20 mouse cellular contexts compared by ENCODE assay signal in genomic region chr6:72136543-72136942, GRCm38 (mm10). TPM values are rescaled to one million over a fixed set of nuclear protein-coding genes. Genes with fewer than 3 reads are reported as not detected.
A peak's percentile ranks its signal among the peaks of the same experiment; 100 is the strongest.
DNase-seq lines count a peak whose midpoint lies in the region; ATAC-seq and TF ChIP-seq lines count a peak whose summit lies in the region.
"Had no signal": no experiment of that assay in that cellular context is flagged by ENCODE, and none has a peak within 500 bp of the region (broad histone marks: within the 10 kb centered on the region; RNA-seq: fewer than 3 reads in every experiment).

No protein-coding gene starts in this region.

- H3K79me2 ChIP-seq in myocyte (ENCODE audit: control insufficient read depth, insufficient read depth): no peaks in the 10 kb centered on the region

- H3ac ChIP-seq in myocyte (ENCODE audit: control insufficient read depth, insufficient read length): no peak overlapping the region

- no peaks in the 10 kb centered on the region for H3K27me3 ChIP-seq in limb, embryonic 12.5 days
- H3K27me3 ChIP-seq in limb, embryonic 10.5 days (ENCODE audit: low read depth, poor library complexity, severe bottlenecking): no peaks in the 10 kb centered on the region
- no peaks in the 10 kb centered on the region for H3K27me3 ChIP-seq in embryonic facial prominence, embryonic 14.5 days (replicated peaks; ENCODE audit: control insufficient read depth, insufficient read depth, low read length)
- no peaks in the 10 kb centered on the region for H3K27me3 ChIP-seq in myocyte (ENCODE audit: control insufficient read depth, insufficient read depth, insufficient read length)
- H3K27me3 ChIP-seq: CH12.LX; embryonic facial prominence, embryonic 13.5 days; hindbrain, embryonic 13.5 days had no signal

- peaks cover 27% of the 10 kb centered on the region for H3K36me3 ChIP-seq in limb, embryonic 12.5 days
- peaks cover 38% of the 10 kb centered on the region for H3K36me3 ChIP-seq in limb, embryonic 10.5 days
- peaks cover 11% of the 10 kb centered on the region for H3K36me3 ChIP-seq in embryonic facial prominence, embryonic 14.5 days (ENCODE audit: control insufficient read depth, insufficient read depth, low read length)
- H3K36me3 ChIP-seq in myocyte (ENCODE audit: control insufficient read depth, insufficient read depth): peaks cover 17% of the 10 kb centered on the region

- DNase-seq in limb, embryonic 10.5 days (ENCODE audit: low spot score): no peak
- DNase-seq in Muller cell, postnatal 12 days (ENCODE audit: inconsistent ontology term): peak; percentile 66
- no peak for DNase-seq in embryonic facial prominence, embryonic 14.5 days (ENCODE audit: low spot score)
- no peak for DNase-seq in urinary bladder, adult 2 months (ENCODE audit: low spot score)
- DNase-seq: adrenal gland, postnatal 10 days; cerebellum, adult 11 months; cerebellum, adult 8-10 months; cerebellum, postnatal 14 days; embryo, embryonic 11 days; heart, adult 18-20 months; heart, postnatal 10 days had no signal

- 70% methylated on average over 10 of the region's 10 CpGs for WGBS in limb, embryonic 12.5 days
- WGBS in limb, embryonic 10.5 days: 80% methylated on average over 10 of the region's 10 CpGs
- 76% methylated on average over 10 of the region's 10 CpGs for WGBS in embryonic facial prominence, embryonic 14.5 days

- no peak for TF ChIP-seq POLR2A in myocyte (IDR thresholded peaks at IDR 0.05; ENCODE audit: insufficient read length, low read depth)

- H3K4me1 ChIP-seq in limb, embryonic 12.5 days (replicated peaks): peaks cover 33% of the 10 kb centered on the region
- peaks cover 24% of the 10 kb centered on the region for H3K4me1 ChIP-seq in limb, embryonic 10.5 days
- 0 out of 2 replicates have a peak, but pooled peaks cover 4% of the 10 kb centered on the region for H3K4me1 ChIP-seq in embryonic facial prominence, embryonic 14.5 days (ENCODE audit: control insufficient read depth, insufficient read depth, low read length)
- H3K4me1 ChIP-seq: hindbrain, embryonic 13.5 days had no signal

- no peak overlapping the region for H3K4me3 ChIP-seq in limb, embryonic 12.5 days (replicated peaks)
- H3K4me3 ChIP-seq in limb, embryonic 10.5 days: no peak overlapping the region
- no peak overlapping the region for H3K4me3 ChIP-seq in embryonic facial prominence, embryonic 14.5 days (ENCODE audit: low read depth, low read length)
- H3K4me3 ChIP-seq in myocyte: no peak overlapping the region
- H3K4me3 ChIP-seq: embryonic facial prominence, embryonic 13.5 days; heart, embryonic 10.5 days; hindbrain, embryonic 13.5 days had no signal

- no peaks in the 10 kb centered on the region for H3K9me3 ChIP-seq in limb, embryonic 12.5 days
- H3K9me3 ChIP-seq in limb, embryonic 10.5 days (replicated peaks): no peaks in the 10 kb centered on the region
- no peaks in the 10 kb centered on the region for H3K9me3 ChIP-seq in embryonic facial prominence, embryonic 14.5 days (ENCODE audit: control insufficient read depth, low read length)
- H3K9me3 ChIP-seq: embryonic facial prominence, embryonic 13.5 days; heart, embryonic 10.5 days; hindbrain, embryonic 13.5 days had no signal

- 0 out of 2 replicates have a peak, but pooled peaks have one; percentile 33 for ATAC-seq in limb, embryonic 12.5 days (ENCODE audit: insufficient number of reproducible peaks, insufficient read depth, low FRiP score, low TSS enrichment, low read depth)
- ATAC-seq in embryonic facial prominence, embryonic 14.5 days (ENCODE audit: low read depth): 0 out of 2 replicates have a peak, but pooled peaks have one; percentile 34
- no peak for ATAC-seq in monocyte, adult 5-6 weeks (replicated peaks; ENCODE audit: insufficient number of reproducible peaks, low FRiP score, low TSS enrichment, poor library complexity, severe bottlenecking)
- ATAC-seq: forebrain, embryonic 14.5 days; hindbrain, postnatal 0 days had no signal

- no peak overlapping the region for H3K4me2 ChIP-seq in limb, embryonic 12.5 days
- H3K4me2 ChIP-seq in embryonic facial prominence, embryonic 14.5 days (ENCODE audit: low read depth, low read length): no peak overlapping the region
- peak overlapping the region; percentile 6 for H3K4me2 ChIP-seq in myocyte (ENCODE audit: low read depth)
- H3K4me2 ChIP-seq: embryonic facial prominence, embryonic 13.5 days; hindbrain, embryonic 13.5 days had no signal

- H3K9ac ChIP-seq in limb, embryonic 12.5 days (replicated peaks): no peak overlapping the region
- H3K9ac ChIP-seq in embryonic facial prominence, embryonic 14.5 days (ENCODE audit: low read depth, low read length): no peak overlapping the region
- H3K9ac ChIP-seq: embryonic facial prominence, embryonic 13.5 days; hindbrain, embryonic 13.5 days had no signal

- no peak overlapping the region for H3K27ac ChIP-seq in limb, embryonic 12.5 days
- H3K27ac ChIP-seq in limb, embryonic 10.5 days: no peak overlapping the region
- H3K27ac ChIP-seq in embryonic facial prominence, embryonic 14.5 days (replicated peaks; ENCODE audit: low read depth, low read length): no peak overlapping the region
- H3K27ac ChIP-seq: embryonic facial prominence, embryonic 13.5 days; heart, embryonic 10.5 days; hindbrain, embryonic 13.5 days; hindbrain, postnatal 0 days had no signal

TF ChIP-seq in myocyte, 11 proteins besides CTCF, POLR2A, EP300 and RAD21:
- TF ChIP-seq REST (IDR thresholded peaks at IDR 0.05; ENCODE audit: insufficient read depth, insufficient read length) (no peak), TCF3 (IDR thresholded peaks at IDR 0.05; ENCODE audit: insufficient read length, low read depth) (no peak), E2F4 (IDR thresholded peaks at IDR 0.05; ENCODE audit: insufficient read depth) (no peak), MAX (IDR thresholded peaks at IDR 0.05; ENCODE audit: low read depth) (no peak), CEBPB (IDR thresholded peaks at IDR 0.05; ENCODE audit: insufficient read depth, poor library complexity, severe bottlenecking) (no peak), POLR2AphosphoS2 (IDR thresholded peaks at IDR 0.05; ENCODE audit: insufficient read length, low read depth) (no peak), TCF12 (IDR thresholded peaks at IDR 0.05; ENCODE audit: insufficient read depth, poor library complexity, severe bottlenecking) (no peak), SRF (IDR thresholded peaks at IDR 0.05; ENCODE audit: control insufficient read depth, insufficient read length, low read depth) (no peak), MYOD1 (IDR thresholded peaks at IDR 0.05; ENCODE audit: control insufficient read depth in 1 of 3, insufficient read length in 2 of 3, low read depth in 2 of 3) (no peak), MYOG (IDR thresholded peaks at IDR 0.05; ENCODE audit: control insufficient read depth in 1 of 3, insufficient read depth in 1 of 3, insufficient read length in 2 of 3, low read depth in 2 of 3) (no peak), USF1 (IDR thresholded peaks at IDR 0.05; ENCODE audit: low read depth) (no peak)

RNA-seq across cellular contexts. Expression of gene St3gal5, which starts 39.2 kb away (rescaled TPM):
- 29.6 and 32.3 TPM in 2 replicates for polyA plus RNA-seq in limb, embryonic 12.5 days (2016; fragmentation: Nextera tagmentation; extraction: Ambion mirVana)
- 26.7 and 26.8 TPM in 2 replicates for polyA plus RNA-seq in limb, embryonic 10.5 days (2016; fragmentation: Nextera tagmentation; extraction: Ambion mirVana)
- polyA plus RNA-seq in embryonic facial prominence, embryonic 14.5 days (2014; fragmentation: Nextera tagmentation; extraction: Ambion mirVana): 31.3 and 33.6 TPM in 2 replicates
- 94.5 TPM for polyA plus RNA-seq in myocyte (2012; fragmentation: generic; extraction: Trizol)
- 28.9 to 43.8 TPM (median 38.3 TPM) in 3 replicates for total RNA-seq in monocyte, adult 5-6 weeks (2017)
- polyA plus RNA-seq in urinary bladder, adult 2 months (2012; rRNA removed): 22.3 and 25.0 TPM in 2 replicates
